Mouse (Mus musculus): ENCODE results near the gene Slc38a3. TPM values are rescaled to one million over a fixed set of nuclear protein-coding genes. Genes with fewer than 3 reads are reported as not detected.
A peak's percentile ranks its signal among the peaks of the same experiment; 100 is the strongest.
"Not testable (repeated sequence)": the region's sequence is repeated elsewhere in the genome, so short reads cannot be mapped to it uniquely, and the experiment has no call there.

Gene Slc38a3
- polyA plus RNA-seq, 1 experiment from 2014 or later = 3.9 TPM

- H3K4me1 ChIP-seq = peaks cover 10% of the 10 kb centered on the region
- no peaks in the 10 kb centered on the region for H3K27me3 ChIP-seq (ENCODE audit: low read depth, poor library complexity, severe bottlenecking)
- H3K27ac ChIP-seq = no peak overlapping the region
- no peak overlapping the region for H3K4me3 ChIP-seq
- H3K9me3 ChIP-seq (replicated peaks) = no peaks in the 10 kb centered on the region
- DNase-seq (ENCODE audit: low spot score) = no peak
- WGBS = 84% methylated on average over 7 of the region's 7 CpGs
- H3K36me3 ChIP-seq = peaks cover 99% of the 10 kb centered on the region
Measured at GRCm38 (mm10) chr9:107688939-107689338, 19.6 kb upstream of the Slc38a3 start.

GRCm38 (mm10) chr9:107688415-107688814, 19.1 kb upstream of the Slc38a3 start:
- H3K9me3 ChIP-seq (replicated peaks) = no peaks in the 10 kb centered on the region
- peaks cover 7% of the 10 kb centered on the region; the same call in 1 of the 2 replicates for H3K4me1 ChIP-seq
- H3K27ac ChIP-seq = no peak overlapping the region
- peaks cover 100% of the 10 kb centered on the region for H3K36me3 ChIP-seq
- 85% methylated on average over 5 of the region's 5 CpGs for WGBS
- H3K4me3 ChIP-seq = no peak overlapping the region
- H3K27me3 ChIP-seq (ENCODE audit: low read depth, poor library complexity, severe bottlenecking) = no peaks in the 10 kb centered on the region
- no peak for DNase-seq (ENCODE audit: low spot score)

- peaks cover 5% of the 10 kb centered on the region; the same call in 1 of the 2 replicates for H3K4me1 ChIP-seq
- H3K27me3 ChIP-seq (ENCODE audit: low read depth, poor library complexity, severe bottlenecking) = no peaks in the 10 kb centered on the region
- no peaks in the 10 kb centered on the region for H3K9me3 ChIP-seq (replicated peaks)
- WGBS = 38% methylated on average over 17 of the region's 17 CpGs
- no peak overlapping the region for H3K4me3 ChIP-seq
- H3K27ac ChIP-seq = no peak overlapping the region
- H3K36me3 ChIP-seq = peaks cover 95% of the 10 kb centered on the region
- peak; percentile 74 for DNase-seq (ENCODE audit: low spot score)
Measured at GRCm38 (mm10) chr9:107685231-107685981, 16.1 kb upstream of the Slc38a3 start.

- H3K9me3 ChIP-seq (replicated peaks) = no peaks in the 10 kb centered on the region
- peaks cover 5% of the 10 kb centered on the region; the same call in 1 of the 2 replicates for H3K4me1 ChIP-seq
- H3K4me3 ChIP-seq = no peak overlapping the region
- no peak for DNase-seq (ENCODE audit: low spot score)
- peak overlapping the region; percentile 58; the same call in 1 of the 2 replicates for H3K27ac ChIP-seq
- H3K36me3 ChIP-seq = peaks cover 65% of the 10 kb centered on the region
- 87% methylated on average over 20 of the region's 20 CpGs for WGBS
- peaks cover 5% of the 10 kb centered on the region for H3K27me3 ChIP-seq (ENCODE audit: low read depth, poor library complexity, severe bottlenecking)
Measured at GRCm38 (mm10) chr9:107682405-107682804, 13.1 kb upstream of the Slc38a3 start.

- WGBS = 52% methylated on average over 5 of the region's 5 CpGs
- Histone ChIP-seq H3K4me3 (no peak within 1 kb of the TSS), H3K27ac (peak within 1 kb of the TSS; percentile 46; the same call in 1 of the 2 replicates), H3K4me1 (peaks cover 30% of the 10 kb centered on the region), H3K36me3 (peaks cover 36% of the 10 kb centered on the region), H3K9me3 (replicated peaks) (no peaks in the 10 kb centered on the region), H3K27me3 (ENCODE audit: low read depth, poor library complexity, severe bottlenecking) (peaks cover 34% of the 10 kb centered on the region)
- no peak for DNase-seq (ENCODE audit: low spot score)
Measured at GRCm38 (mm10) chr9:107679501-107679900, 10.2 kb upstream of the Slc38a3 start, which contains the start of gene Gnat1. Gene Gnat1 (minus strand): TSS chr9:107679712.

- DNase-seq (ENCODE audit: low spot score) = no peak
- Histone ChIP-seq H3K27me3 (ENCODE audit: low read depth, poor library complexity, severe bottlenecking) (peaks cover 40% of the 10 kb centered on the region), H3K4me1 (peaks cover 30% of the 10 kb centered on the region), H3K9me3 (replicated peaks) (no peaks in the 10 kb centered on the region), H3K27ac (no peak overlapping the region), H3K36me3 (peaks cover 30% of the 10 kb centered on the region), H3K4me3 (no peak overlapping the region)
- WGBS = 94% methylated on average over 2 of the region's 2 CpGs
Measured at GRCm38 (mm10) chr9:107678861-107679260, 9.5 kb upstream of the Slc38a3 start.

GRCm38 (mm10) chr9:107677819-107678526, 8.6 kb upstream of the Slc38a3 start:
- H3K9me3 ChIP-seq (replicated peaks); H3K27ac ChIP-seq; H3K4me3 ChIP-seq: not testable (repeated sequence)
- DNase-seq (ENCODE audit: low spot score) = peak; percentile 74
- 41% methylated on average over 14 of the region's 14 CpGs for WGBS
- peaks cover 44% of the 10 kb centered on the region for H3K27me3 ChIP-seq (ENCODE audit: low read depth, poor library complexity, severe bottlenecking)
- peaks cover 30% of the 10 kb centered on the region for H3K4me1 ChIP-seq
- peaks cover 21% of the 10 kb centered on the region for H3K36me3 ChIP-seq

GRCm38 (mm10) chr9:107677091-107677784, 7.9 kb upstream of the Slc38a3 start:
- peak overlapping the region; percentile 44; the same call in 1 of the 2 replicates for H3K4me3 ChIP-seq
- H3K4me1 ChIP-seq = peaks cover 25% of the 10 kb centered on the region
- H3K36me3 ChIP-seq = peaks cover 14% of the 10 kb centered on the region
- H3K27ac ChIP-seq = no peak overlapping the region
- 20% methylated on average over 17 of the region's 17 CpGs for WGBS
- H3K27me3 ChIP-seq (ENCODE audit: low read depth, poor library complexity, severe bottlenecking) = peaks cover 44% of the 10 kb centered on the region
- DNase-seq (ENCODE audit: low spot score) = peak; percentile 72
- no peaks in the 10 kb centered on the region for H3K9me3 ChIP-seq (replicated peaks)

GRCm38 (mm10) chr9:107676302-107676701, 7.0 kb upstream of the Slc38a3 start:
- Histone ChIP-seq H3K9me3 (replicated peaks) (no peaks in the 10 kb centered on the region), H3K27ac (no peak overlapping the region; the same call in 1 of the 2 replicates), H3K4me3 (peak overlapping the region; percentile 44), H3K4me1 (peaks cover 25% of the 10 kb centered on the region), H3K36me3 (peaks cover 5% of the 10 kb centered on the region; the same call in 1 of the 2 replicates), H3K27me3 (ENCODE audit: low read depth, poor library complexity, severe bottlenecking) (peaks cover 44% of the 10 kb centered on the region)
- 1% methylated on average over 25 of the region's 25 CpGs for WGBS
- DNase-seq (ENCODE audit: low spot score) = no peak

GRCm38 (mm10) chr9:107675671-107676301, 6.5 kb upstream of the Slc38a3 start:
- Histone ChIP-seq H3K27me3 (ENCODE audit: low read depth, poor library complexity, severe bottlenecking) (peaks cover 44% of the 10 kb centered on the region), H3K27ac (no peak overlapping the region), H3K9me3 (replicated peaks) (no peaks in the 10 kb centered on the region), H3K36me3 (0 out of 2 replicates have a peak, but pooled peaks cover under 1% of the 10 kb centered on the region), H3K4me3 (peak overlapping the region; percentile 44), H3K4me1 (peaks cover 25% of the 10 kb centered on the region)
- peak; percentile 87 for DNase-seq (ENCODE audit: low spot score)
- WGBS = under 1% methylated on average over 39 of the region's 39 CpGs

- no peaks in the 10 kb centered on the region for H3K9me3 ChIP-seq (replicated peaks)
- H3K27ac ChIP-seq = no peak overlapping the region
- no peak for DNase-seq (ENCODE audit: low spot score)
- peaks cover 52% of the 10 kb centered on the region for H3K27me3 ChIP-seq (ENCODE audit: low read depth, poor library complexity, severe bottlenecking)
- H3K36me3 ChIP-seq = no peaks in the 10 kb centered on the region
- no peak overlapping the region for H3K4me3 ChIP-seq
- WGBS = 62% methylated on average over 9 of the region's 9 CpGs
- H3K4me1 ChIP-seq = peaks cover 33% of the 10 kb centered on the region
Measured at GRCm38 (mm10) chr9:107674609-107675429, 5.5 kb upstream of the Slc38a3 start.

Measured in limb, embryonic 10.5 days (tissue).